Mouse (Mus musculus) testis, adult 2 months (tissue): ENCODE data around the gene Hmox2.

Experiments
- CTCF ChIP-seq: fragments of 200-500 bp; IDR thresholded peaks from 2 replicates; pipeline ENCODE4 v1.5.1; 2012; ENCODE audit warnings: low read depth, mild to moderate bottlenecking, inconsistent platforms, low read length, moderate library complexity; ENCODE audit not compliant: control insufficient read depth, insufficient read depth, insufficient replicate concordance
- POLR2A ChIP-seq: fragments of 200-500 bp; IDR thresholded peaks from 2 replicates; pipeline ENCODE4 v1.6.1; 2012; ENCODE audit warnings: low read depth, mild to moderate bottlenecking, inconsistent platforms, low read length, moderate library complexity; ENCODE audit not compliant: control insufficient read depth

DNA sequence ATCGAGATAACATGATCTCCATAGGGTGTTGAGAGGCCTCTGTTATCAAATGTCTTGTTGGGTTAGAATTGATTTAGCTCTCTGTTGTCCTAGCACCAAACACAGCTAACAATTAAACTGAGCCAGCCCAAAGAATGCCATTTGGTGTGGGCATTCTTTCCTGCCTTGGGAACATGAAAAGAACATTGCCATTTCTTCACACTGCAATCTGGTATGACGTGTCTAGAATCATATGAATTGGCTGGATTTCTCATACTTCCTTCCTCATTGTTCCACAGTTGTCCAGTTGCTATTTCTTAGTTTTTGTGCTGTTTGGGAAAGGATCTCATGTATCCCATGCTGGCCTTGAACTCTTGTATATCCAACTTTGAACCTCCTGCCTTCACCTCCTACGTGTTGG lies 27.9 kb downstream of the Hmox2 start:
- TF ChIP-seq POLR2A (no peak), CTCF (no peak)
